Mouse (Mus musculus): ENCODE data around the gene Eno1.

GRCm38 (mm10) chr4:150201232-150201631 lies 35.3 kb upstream of the Eno1 start, which contains the start of gene Car6:
- no peak for TF ChIP-seq CTCF (IDR thresholded peaks at IDR 0.05; ENCODE audit: extremely low read depth, insufficient read depth, insufficient read length, insufficient replicate concordance)
- no peak for TF ChIP-seq POLR2A (IDR thresholded peaks at IDR 0.05; ENCODE audit: low read depth, low read length)
